Mouse (Mus musculus) thymus, adult 18-20 months (tissue): Measurements from ENCODE around the gene Emilin3.

ENCODE experiments used
- DNase-seq, 2 experiments: peaks; one replicate each; pipeline ENCODE4 v3.0.0; 2022; ENCODE audit warnings: mixed read lengths in 2 of 2

Gene Emilin3

GRCm38 (mm10) chr2:160872395-160872794 lies 39.7 kb downstream of the Emilin3 start:
- peak; percentile 66 to 71 for DNase-seq

- DNase-seq = no peak
These were observed 40.8 kb downstream of the Emilin3 start for GRCm38 (mm10) chr2:160871310-160871709.

DNA sequence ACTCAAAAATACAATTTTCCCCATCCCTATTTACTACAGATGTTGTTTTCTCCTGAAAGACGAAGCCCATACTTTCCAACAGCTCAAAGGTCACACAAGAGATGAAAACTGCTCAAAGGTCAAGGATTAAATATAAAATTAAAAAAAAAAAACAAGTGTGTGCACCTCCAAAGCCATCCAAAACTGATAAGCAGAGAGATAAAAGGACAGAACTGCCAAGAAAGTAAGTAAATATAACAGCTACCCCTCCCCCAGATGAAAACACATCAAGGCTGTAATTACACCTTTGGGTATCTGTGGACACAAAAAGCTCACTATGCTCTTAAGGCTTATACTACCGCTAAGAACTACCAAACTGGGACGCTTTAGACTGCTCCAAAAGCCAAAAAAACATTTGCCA lies 42.7 kb downstream of the Emilin3 start:
- no peak for DNase-seq

- no peak for DNase-seq
These were observed 46.9 kb downstream of the Emilin3 start for GRCm38 (mm10) chr2:160865266-160865665.

DNA sequence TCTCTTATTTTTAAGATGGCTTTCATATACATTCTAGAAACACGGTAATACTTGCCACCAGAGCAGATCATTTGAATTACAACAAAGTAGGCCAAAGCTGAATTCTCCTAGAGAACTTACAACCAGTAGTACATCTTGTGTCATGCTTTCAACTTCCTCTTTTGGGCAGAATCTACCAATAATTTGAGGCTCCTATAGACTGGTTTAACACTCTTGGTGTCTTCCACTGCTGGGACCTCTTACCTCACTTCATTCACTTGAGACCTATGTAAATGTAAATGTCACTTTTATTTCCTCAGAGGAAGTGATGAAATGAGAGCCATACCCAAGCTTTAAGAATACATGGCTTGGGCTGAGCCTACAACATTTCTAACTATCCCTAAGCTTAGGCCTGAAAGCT lies 48.0 kb downstream of the Emilin3 start:
- no peak for DNase-seq

DNA sequence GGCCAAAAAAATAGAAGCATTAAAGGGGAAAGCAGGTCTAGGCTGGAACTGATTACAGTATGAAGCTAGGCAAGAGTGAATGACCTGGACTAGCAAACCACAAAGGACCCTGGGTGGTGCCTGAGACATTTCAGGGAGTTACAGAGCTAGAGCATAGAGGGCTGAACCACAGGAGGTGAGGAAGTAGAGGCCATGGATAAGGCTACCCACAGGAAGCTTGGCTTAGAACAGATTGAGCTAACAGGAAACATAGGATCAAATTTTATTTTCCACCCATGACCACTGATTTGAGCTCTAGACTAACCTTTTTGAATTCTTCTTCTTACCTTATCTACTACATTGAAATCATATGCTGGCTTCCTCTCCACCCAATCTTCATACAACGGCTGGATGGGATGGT lies 51.8 kb downstream of the Emilin3 start:
- no peak for DNase-seq
